Mouse (Mus musculus) kidney, postnatal 0 days (tissue): ENCODE measurements around the gene Prkn. TPM values are rescaled to one million over a fixed set of nuclear protein-coding genes. Genes with fewer than 3 reads are reported as not detected.

Experiments
- ATAC-seq: fragments of 200-750 bp; cut with Nextera tagmentation; replicated peaks from 2 replicates; pipeline ENCODE4 v1.8.0; 2017; ENCODE audit warnings: low read depth, moderate number of reproducible peaks, moderate TSS enrichment, moderate library complexity; ENCODE audit not compliant: low FRiP score
- DNase-seq: peaks from one replicate; pipeline ENCODE4 v3.0.0-alpha.2; 2016; ENCODE audit warnings: low spot score
- H3K27ac ChIP-seq: fragments of 300-500 bp; sonication (generic); 2 replicates; pipeline ENCODE4 v1.5.1; 2014; ENCODE audit warnings: mild to moderate bottlenecking
- H3K27me3 ChIP-seq: fragments of 300-500 bp; sonication (generic); 2 replicates; pipeline ENCODE4 v1.6.1; 2014; ENCODE audit warnings: low read length, mixed read lengths; ENCODE audit not compliant: insufficient read depth
- H3K36me3 ChIP-seq: fragments of 300-500 bp; sonication (generic); 2 replicates; pipeline ENCODE4 v1.6.1; 2014; ENCODE audit warnings: low read length, mixed read lengths; ENCODE audit not compliant: insufficient read depth
- H3K4me1 ChIP-seq: fragments of 300-500 bp; sonication (generic); replicated peaks from 2 replicates; pipeline ENCODE4 v1.6.1; 2014; ENCODE audit warnings: antibody characterized with exemption, low read length, mixed read lengths; ENCODE audit not compliant: insufficient read depth
- H3K4me2 ChIP-seq: fragments of 300-500 bp; sonication (generic); 2 replicates; pipeline ENCODE4 v1.6.1; 2014; ENCODE audit warnings: mild to moderate bottlenecking, low read length, moderate library complexity, mixed read lengths
- H3K4me3 ChIP-seq: fragments of 300-500 bp; sonication (generic); replicated peaks from 2 replicates; pipeline ENCODE4 v1.5.1; 2014; ENCODE audit warnings: low read depth, low read length
- H3K9ac ChIP-seq: fragments of 300-500 bp; sonication (generic); 2 replicates; pipeline ENCODE4 v1.6.1; 2014; ENCODE audit warnings: low read depth, low read length
- H3K9me3 ChIP-seq: fragments of 300-500 bp; sonication (generic); replicated peaks from 2 replicates; pipeline ENCODE4 v1.6.1; 2016; ENCODE audit warnings: low read length, inconsistent platforms, mixed read lengths
- CTCF ChIP-seq: IDR thresholded peaks from 2 replicates; pipeline ENCODE4 v1.5.1; 2016; ENCODE audit warnings: antibody characterized with exemption, low read depth, mild to moderate bottlenecking, moderate library complexity
- WGBS: fragments of 180-500 bp; shearing (Covaris S2); extraction: QIAGEN DNeasy Blood & Tissue Kit; methylation state at CpG from one replicate; pipeline ENCODE4 v1.1.7; 2014; 5-methylcytosine and 5-hydroxymethylcytosine counted together
- polyA plus RNA-seq: library from polyadenylated mRNA; unstranded; fragments of >200 nt; fragmentation: Nextera tagmentation; extraction: Ambion mirVana; gene quantifications from 2 replicates; pipeline ENCODE4 v1.2.1, GENCODE M21; 2015

Prkn gene
- polyA plus RNA-seq, 1 experiment from 2014 or later, result 3.6 TPM

DNA sequence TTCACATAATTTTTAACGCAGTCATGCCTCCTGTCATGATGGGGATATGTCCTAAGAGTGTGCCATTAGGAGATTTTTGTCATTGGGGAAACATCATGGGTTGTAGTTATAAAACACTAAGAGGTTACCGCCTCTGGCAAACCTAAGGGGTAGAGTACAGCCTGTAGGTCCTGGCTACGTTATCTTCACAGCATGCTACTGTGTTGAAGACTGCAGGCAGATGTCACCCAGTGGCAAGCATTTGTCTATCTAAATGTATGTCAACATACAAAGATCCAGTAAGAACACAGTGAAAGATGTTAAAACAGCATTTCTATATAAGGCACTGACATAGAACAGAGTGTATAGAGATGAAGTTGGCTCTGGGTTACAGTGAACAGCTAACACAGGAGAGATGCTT, 1155.3 kb downstream of the Prkn start:
- ATAC-seq, result no peak
- WGBS, result 91% methylated on average over 3 of the region's 3 CpGs
- H3K4me2 ChIP-seq, result no peak overlapping the region
- no peaks in the 10 kb centered on the region for H3K9me3 ChIP-seq
- no peak for DNase-seq
- H3K27ac ChIP-seq, result no peak overlapping the region
- no peak overlapping the region for H3K9ac ChIP-seq
- no peak overlapping the region for H3K4me3 ChIP-seq
- no peaks in the 10 kb centered on the region for H3K4me1 ChIP-seq
- no peaks in the 10 kb centered on the region for H3K36me3 ChIP-seq
- TF ChIP-seq CTCF, result no peak
- H3K27me3 ChIP-seq, result no peaks in the 10 kb centered on the region

DNA sequence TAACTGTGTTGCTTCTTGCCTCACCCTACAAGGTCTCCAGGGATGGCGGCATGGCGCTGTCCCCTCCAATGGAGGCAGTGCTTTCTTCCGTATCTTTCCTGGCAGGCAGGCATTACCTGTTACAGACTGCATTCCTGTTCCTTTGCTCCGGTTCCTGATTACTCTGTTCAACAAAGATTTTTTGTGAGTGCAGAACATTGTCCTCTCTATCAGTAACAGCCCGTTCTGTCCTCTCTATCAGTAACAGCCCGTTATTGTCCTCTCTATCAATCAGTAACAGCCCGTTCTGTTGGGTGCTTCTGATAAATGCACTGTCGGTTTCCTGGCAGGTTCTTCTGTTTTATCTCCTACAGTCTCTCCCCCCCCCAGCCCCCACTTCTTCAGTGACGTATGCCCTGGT, 1156.1 kb downstream of the Prkn start:
- H3K36me3 ChIP-seq, result no peaks in the 10 kb centered on the region
- no peak overlapping the region for H3K27ac ChIP-seq
- no peak overlapping the region for H3K4me2 ChIP-seq
- no peak overlapping the region for H3K9ac ChIP-seq
- ATAC-seq (no peak), DNase-seq (no peak)
- no peaks in the 10 kb centered on the region for H3K27me3 ChIP-seq
- WGBS, result 61% methylated on average over 9 of the region's 9 CpGs
- H3K9me3 ChIP-seq, result no peaks in the 10 kb centered on the region
- no peaks in the 10 kb centered on the region for H3K4me1 ChIP-seq
- no peak overlapping the region for H3K4me3 ChIP-seq
- TF ChIP-seq CTCF, result no peak

DNA sequence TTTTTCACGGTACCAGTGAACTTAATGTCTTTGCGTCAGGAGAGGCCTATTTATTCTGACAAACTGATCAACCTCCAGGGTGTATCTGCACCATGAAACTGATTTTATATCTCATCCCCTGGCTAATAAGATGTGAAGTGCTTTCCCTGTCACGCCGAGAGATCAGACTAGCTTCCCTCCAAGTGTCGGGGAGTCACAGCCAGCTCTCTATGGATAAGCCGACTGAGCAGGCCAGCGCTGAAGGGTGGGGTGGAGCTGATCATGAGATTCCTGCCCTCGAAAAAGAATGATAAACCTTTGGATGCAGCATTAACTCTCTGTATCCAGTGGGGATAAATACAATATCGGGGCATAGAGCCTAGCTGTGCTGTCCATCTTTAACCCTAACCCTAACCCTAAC, 1160.1 kb downstream of the Prkn start:
- Histone ChIP-seq H3K9ac (no peak overlapping the region), H3K27ac (no peak overlapping the region), H3K36me3 (no peaks in the 10 kb centered on the region), H3K9me3 (no peaks in the 10 kb centered on the region), H3K4me2 (no peak overlapping the region), H3K4me1 (no peaks in the 10 kb centered on the region), H3K4me3 (no peak overlapping the region), H3K27me3 (no peaks in the 10 kb centered on the region)
- WGBS, result 78% methylated on average over 9 of the region's 9 CpGs
- DNase-seq (no peak), ATAC-seq (no peak)
- TF ChIP-seq CTCF, result no peak

DNA sequence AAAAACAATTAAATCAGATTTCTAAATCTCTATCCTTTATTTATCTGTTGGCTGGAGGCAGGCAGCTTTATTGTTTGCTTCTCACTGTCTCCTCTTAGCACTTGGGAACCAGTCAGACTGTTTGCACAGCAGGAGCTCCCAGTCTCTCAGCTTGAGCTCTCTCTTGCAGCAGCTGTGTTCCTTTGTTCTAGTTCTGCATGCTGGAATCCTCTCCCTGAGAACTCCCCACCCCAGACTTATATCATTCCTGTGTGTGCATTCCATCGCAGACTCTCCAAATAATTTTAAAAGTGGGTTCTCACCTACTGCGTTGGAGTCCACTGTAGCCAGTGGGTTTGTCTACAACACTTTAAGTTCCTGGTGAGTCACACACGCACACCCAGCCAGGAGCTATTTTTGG, 1181.1 kb downstream of the Prkn start:
- Histone ChIP-seq H3K27ac (no peak overlapping the region), H3K9ac (no peak overlapping the region), H3K36me3 (no peaks in the 10 kb centered on the region), H3K4me2 (no peak overlapping the region), H3K4me3 (no peak overlapping the region), H3K9me3 (no peaks in the 10 kb centered on the region), H3K27me3 (no peaks in the 10 kb centered on the region), H3K4me1 (no peaks in the 10 kb centered on the region)
- TF ChIP-seq CTCF, result no peak
- ATAC-seq (no peak), DNase-seq (no peak)
- WGBS, result 60% methylated on average over 3 of the region's 3 CpGs

DNA sequence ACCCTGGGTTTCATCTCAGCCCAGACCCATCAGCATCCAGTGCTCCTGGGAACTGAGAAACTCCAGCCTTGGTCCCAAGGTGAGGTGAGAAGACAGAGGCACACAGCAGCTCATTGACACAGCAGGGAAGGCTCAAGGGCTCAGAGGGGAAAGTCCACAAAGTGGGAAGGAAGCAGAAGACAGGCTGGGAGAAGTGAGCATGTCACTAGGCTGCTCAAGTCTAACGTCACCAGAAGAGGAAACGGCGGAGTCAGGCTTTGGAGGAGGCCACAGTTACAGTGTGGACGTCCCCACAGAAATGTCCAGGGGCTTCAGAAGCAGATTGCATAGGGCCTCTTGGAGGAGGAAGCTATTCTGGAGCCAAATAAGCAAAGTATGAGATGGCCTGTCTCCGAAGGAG, 1189.2 kb downstream of the Prkn start:
- DNase-seq, result no peak

DNA sequence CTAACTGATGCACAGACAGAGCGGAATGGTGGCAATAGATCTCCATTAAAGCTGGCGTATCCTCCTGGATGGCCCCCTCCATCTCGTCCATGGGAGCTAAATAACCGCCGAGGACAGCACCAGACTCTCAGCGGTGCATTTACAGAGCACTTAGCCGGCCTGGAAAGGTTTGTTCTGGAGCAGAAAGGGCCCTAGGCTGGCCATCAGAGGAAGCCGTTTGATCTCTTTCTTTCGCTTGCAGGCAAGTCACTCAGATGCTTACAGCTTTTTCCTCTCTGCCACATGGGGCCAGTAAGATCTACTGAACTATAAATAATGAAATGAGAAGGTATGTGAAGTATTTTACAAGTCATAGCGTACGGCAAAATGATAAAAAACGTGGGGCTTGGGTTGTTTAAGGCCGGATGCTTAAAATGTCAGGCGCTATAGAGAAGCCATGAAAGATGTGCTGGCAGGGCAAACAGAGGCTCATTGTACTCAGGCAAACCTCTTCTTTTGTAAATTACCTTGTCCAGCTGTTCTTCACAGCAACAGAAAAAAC, 1189.8 kb downstream of the Prkn start:
- no peaks in the 10 kb centered on the region for H3K9me3 ChIP-seq
- no peak overlapping the region for H3K4me3 ChIP-seq
- H3K4me2 ChIP-seq, result 0 out of 2 replicates have a peak overlapping the region, but pooled peaks have one; percentile 19
- WGBS, result 14% methylated on average over 14 of the region's 14 CpGs
- no peaks in the 10 kb centered on the region for H3K4me1 ChIP-seq
- no peak for TF ChIP-seq CTCF
- no peak overlapping the region for H3K9ac ChIP-seq
- no peaks in the 10 kb centered on the region for H3K36me3 ChIP-seq
- DNase-seq, result peak; percentile 54
- H3K27ac ChIP-seq, result no peak overlapping the region
- H3K27me3 ChIP-seq, result no peaks in the 10 kb centered on the region
- no peak for ATAC-seq

More for the DNA sequence above, 1189.2 kb downstream of the Prkn start:
- H3K4me2 ChIP-seq, result 0 out of 2 replicates have a peak overlapping the region, but pooled peaks have one; percentile 19
- no peaks in the 10 kb centered on the region for H3K36me3 ChIP-seq
- no peak overlapping the region for H3K4me3 ChIP-seq
- no peaks in the 10 kb centered on the region for H3K9me3 ChIP-seq
- no peak for TF ChIP-seq CTCF
- H3K27me3 ChIP-seq, result no peaks in the 10 kb centered on the region
- 68% methylated on average over 5 of the region's 5 CpGs for WGBS
- no peak overlapping the region for H3K9ac ChIP-seq
- H3K27ac ChIP-seq, result no peak overlapping the region
- no peaks in the 10 kb centered on the region for H3K4me1 ChIP-seq
- no peak for ATAC-seq

DNA sequence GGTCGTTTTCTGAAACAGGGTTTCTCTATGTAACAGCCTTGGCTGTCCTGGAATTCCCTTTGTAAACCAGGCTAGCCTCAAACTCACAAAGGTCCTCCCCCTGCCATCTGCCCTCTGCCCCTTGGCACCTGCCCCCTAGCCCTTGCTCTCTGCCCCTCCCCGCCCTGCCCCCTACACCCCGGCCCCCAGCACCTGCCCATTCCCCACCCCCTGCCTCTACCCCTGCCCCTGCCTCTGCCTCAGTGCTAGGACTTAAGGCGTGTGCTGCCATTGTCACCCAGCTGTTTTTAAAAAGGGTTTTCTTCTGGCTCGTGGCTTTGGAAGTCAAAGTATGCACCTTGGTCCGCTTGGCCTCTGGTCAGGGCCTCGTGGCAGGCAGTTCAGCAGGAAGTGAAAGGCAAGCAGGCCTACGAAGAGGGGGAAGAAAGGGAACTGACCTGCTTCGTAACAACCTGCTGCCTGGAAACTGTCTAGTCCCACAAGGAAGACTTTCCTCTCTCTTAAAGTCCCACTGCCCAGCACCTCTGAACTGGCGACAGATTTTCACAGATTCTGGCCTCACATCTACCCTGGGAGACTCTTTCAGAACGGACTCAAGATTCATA, 1190.5 kb downstream of the Prkn start:
- no peak for TF ChIP-seq CTCF
- 18% methylated on average over 11 of the region's 11 CpGs for WGBS
- DNase-seq (no peak), ATAC-seq (no peak)
- Histone ChIP-seq H3K36me3 (no peaks in the 10 kb centered on the region), H3K4me1 (no peaks in the 10 kb centered on the region), H3K4me2 (no peak overlapping the region), H3K9me3 (no peaks in the 10 kb centered on the region), H3K9ac (no peak overlapping the region), H3K27ac (no peak overlapping the region), H3K4me3 (no peak overlapping the region), H3K27me3 (no peaks in the 10 kb centered on the region)
